Mouse (Mus musculus) hindbrain, embryonic 11.5 days (tissue): ENCODE data around the gene Rnf157. TPM values are rescaled to one million over a fixed set of nuclear protein-coding genes. Genes with fewer than 3 reads are reported as not detected.
"Not testable (repeated sequence)": the region's sequence is repeated elsewhere in the genome, so short reads cannot be mapped to it uniquely, and the experiment has no call there.

Experiments
- ATAC-seq: fragments of 200-750 bp; cut with Nextera tagmentation; 2 replicates; pipeline ENCODE4 v1.8.0; 2017; ENCODE audit warnings: mild to moderate bottlenecking, moderate TSS enrichment, moderate library complexity; ENCODE audit not compliant: low FRiP score
- DNase-seq: peaks from one replicate; pipeline ENCODE4 v3.0.0-alpha.2; 2015; ENCODE audit warnings: low spot score
- H3K27ac ChIP-seq: fragments of 300-500 bp; sonication (generic); 2 replicates; pipeline ENCODE4 v1.5.1; 2014; ENCODE audit warnings: mild to moderate bottlenecking, low read depth, low read length
- H3K27me3 ChIP-seq: fragments of 300-500 bp; sonication (generic); 2 replicates; pipeline ENCODE4 v1.6.1; 2014; ENCODE audit warnings: mild to moderate bottlenecking, low read length, moderate library complexity, mixed read lengths; ENCODE audit not compliant: control insufficient read depth, insufficient read depth
- H3K36me3 ChIP-seq: fragments of 300-500 bp; sonication (generic); 2 replicates; pipeline ENCODE4 v1.6.1; 2014; ENCODE audit warnings: mild to moderate bottlenecking, low read length, moderate library complexity, mixed read lengths; ENCODE audit not compliant: control insufficient read depth, insufficient read depth
- H3K4me1 ChIP-seq: fragments of 300-500 bp; sonication (generic); replicated peaks from 2 replicates; pipeline ENCODE4 v1.6.1; 2014; ENCODE audit warnings: low read length, mixed read lengths; ENCODE audit not compliant: control insufficient read depth, insufficient read depth
- H3K4me2 ChIP-seq: fragments of 300-500 bp; sonication (generic); replicated peaks from 2 replicates; pipeline ENCODE4 v1.6.1; 2014; ENCODE audit warnings: mild to moderate bottlenecking, low read depth, low read length
- H3K4me3 ChIP-seq: fragments of 300-500 bp; sonication (generic); 2 replicates; pipeline ENCODE4 v1.5.1; 2014; ENCODE audit warnings: low read depth, low read length
- H3K9ac ChIP-seq: fragments of 300-500 bp; sonication (generic); 2 replicates; pipeline ENCODE4 v1.6.1; 2014; ENCODE audit warnings: low read depth, low read length
- H3K9me3 ChIP-seq: fragments of 300-500 bp; sonication (generic); 2 replicates; pipeline ENCODE4 v1.6.1; 2016; ENCODE audit warnings: low read length; ENCODE audit not compliant: control insufficient read depth
- WGBS: fragments of 180-500 bp; shearing (Covaris S2); extraction: QIAGEN DNeasy Blood & Tissue Kit; methylation state at CpG from one replicate; pipeline ENCODE4 v1.1.7; 2014; 5-methylcytosine and 5-hydroxymethylcytosine counted together
- polyA plus RNA-seq: library from polyadenylated mRNA; unstranded; fragments of >200 nt; fragmentation: Nextera tagmentation; extraction: Ambion mirVana; gene quantifications from 2 replicates; pipeline ENCODE4 v1.2.1, GENCODE M21; 2014

Gene Rnf157
- polyA plus RNA-seq, 1 experiment from 2014 or later = 16.0 TPM

GRCm38 (mm10) chr11:116430723-116431427, 18.0 kb upstream of the Rnf157 start:
- no peak overlapping the region for H3K27ac ChIP-seq
- H3K4me3 ChIP-seq = no peak overlapping the region
- H3K9ac ChIP-seq = no peak overlapping the region
- H3K36me3 ChIP-seq = no peaks in the 10 kb centered on the region
- no peak overlapping the region for H3K4me2 ChIP-seq
- peaks cover 2% of the 10 kb centered on the region for H3K4me1 ChIP-seq
- ATAC-seq = no peak
- DNase-seq = no peak
- H3K9me3 ChIP-seq = no peaks in the 10 kb centered on the region
- H3K27me3 ChIP-seq = no peaks in the 10 kb centered on the region
- WGBS = 48% methylated on average over 22 of the region's 22 CpGs

DNA sequence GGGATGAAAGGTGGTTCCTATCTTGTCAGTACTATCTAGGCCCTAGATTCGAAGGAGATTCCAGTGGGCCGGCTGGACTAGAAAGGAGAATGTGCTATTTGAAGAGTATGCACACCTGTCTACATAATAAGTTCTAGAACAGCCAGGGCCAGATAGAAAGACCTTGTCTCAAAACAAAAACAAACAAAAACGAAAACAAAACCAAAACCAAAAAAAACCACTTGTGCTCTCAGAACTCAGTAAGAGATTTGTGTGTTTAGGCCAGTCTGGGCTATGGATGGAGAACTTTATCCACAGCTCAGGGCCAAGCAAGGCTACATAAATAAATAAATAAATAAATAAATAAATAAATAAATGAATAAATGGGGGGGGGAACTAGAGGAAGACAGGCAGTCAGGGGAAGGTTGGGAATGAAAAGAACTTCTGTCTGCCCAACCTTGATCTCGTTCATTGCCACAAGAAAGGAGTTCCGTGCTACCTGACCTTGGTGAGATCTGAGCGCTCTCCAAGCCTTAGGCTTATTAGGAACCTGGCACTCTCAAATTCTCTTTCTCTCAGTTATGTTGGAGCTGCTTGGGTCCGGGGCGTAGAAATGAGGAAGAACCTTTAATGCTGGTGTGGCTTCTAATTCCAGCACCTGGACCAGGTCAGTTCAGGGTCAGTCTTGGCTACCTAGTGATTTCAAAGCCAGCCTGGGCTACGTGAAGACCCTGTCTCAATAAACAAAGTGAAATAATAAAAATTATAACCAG, 17.2 kb upstream of the Rnf157 start:
- no peak overlapping the region for H3K4me3 ChIP-seq
- 84% methylated on average over 9 of the region's 9 CpGs for WGBS
- ATAC-seq (no peak), DNase-seq (no peak)
- no peaks in the 10 kb centered on the region for H3K9me3 ChIP-seq
- H3K36me3 ChIP-seq = no peaks in the 10 kb centered on the region
- H3K27ac ChIP-seq = no peak overlapping the region
- H3K27me3 ChIP-seq = no peaks in the 10 kb centered on the region
- no peaks in the 10 kb centered on the region; the same call in 1 of the 2 replicates for H3K4me1 ChIP-seq
- H3K4me2 ChIP-seq = no peak overlapping the region
- H3K9ac ChIP-seq = no peak overlapping the region

- no peak overlapping the region for H3K4me2 ChIP-seq
- H3K9ac ChIP-seq = no peak overlapping the region
- no peak overlapping the region for H3K27ac ChIP-seq
- ATAC-seq = no peak
- H3K9me3 ChIP-seq = no peaks in the 10 kb centered on the region
- H3K4me1 ChIP-seq = no peaks in the 10 kb centered on the region; the same call in 1 of the 2 replicates
- 53% methylated on average over 11 of the region's 13 CpGs for WGBS
- no peak for DNase-seq
- no peaks in the 10 kb centered on the region for H3K36me3 ChIP-seq
- no peak overlapping the region for H3K4me3 ChIP-seq
- H3K27me3 ChIP-seq = no peaks in the 10 kb centered on the region
Observed at GRCm38 (mm10) chr11:116428872-116429859, 16.3 kb upstream of the Rnf157 start.

DNA sequence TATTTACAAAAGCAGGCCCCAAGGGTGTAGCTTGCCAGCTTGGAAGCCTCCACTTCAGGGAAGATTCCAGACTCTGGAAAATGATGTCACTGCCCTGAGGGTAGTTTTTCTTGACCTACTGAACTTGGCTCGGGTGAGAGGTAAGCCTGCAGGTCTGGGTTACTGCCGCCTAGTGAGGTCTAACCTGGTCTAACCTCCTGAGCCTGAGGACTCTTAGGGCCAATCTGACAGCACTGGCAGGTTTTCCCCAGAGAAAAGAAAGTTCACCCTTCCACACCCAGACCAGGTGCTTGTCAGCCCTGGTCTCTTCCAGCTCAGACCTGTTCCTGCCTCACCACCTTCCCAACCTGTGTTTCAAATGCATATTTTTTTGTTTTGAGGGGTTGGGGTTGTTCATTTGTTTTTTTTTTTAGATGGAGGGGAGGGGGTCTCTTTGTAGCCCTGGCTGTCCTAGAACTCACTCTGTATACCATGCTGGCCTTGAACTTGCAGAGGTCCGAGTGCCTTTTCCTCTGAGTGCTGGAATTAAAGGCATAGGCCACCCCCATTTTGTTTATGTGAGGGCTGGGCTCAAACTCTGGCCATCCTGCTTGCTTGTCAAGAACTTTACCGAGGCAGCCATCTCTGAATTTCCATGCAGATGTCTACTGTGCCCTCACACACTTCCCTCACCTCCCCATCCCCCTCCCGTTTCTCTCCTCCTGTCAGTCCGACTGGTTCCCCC, 14.2 kb upstream of the Rnf157 start:
- Histone ChIP-seq H3K9ac (no peak overlapping the region), H3K9me3 (no peaks in the 10 kb centered on the region), H3K27ac (no peak overlapping the region), H3K4me2 (no peak overlapping the region), H3K27me3 (no peaks in the 10 kb centered on the region), H3K4me1 (no peaks in the 10 kb centered on the region; the same call in 1 of the 2 replicates), H3K4me3 (no peak overlapping the region), H3K36me3 (no peaks in the 10 kb centered on the region)
- WGBS = 75% methylated on average over 6 of the region's 6 CpGs
- no peak for DNase-seq
- ATAC-seq = no peak

- H3K4me3 ChIP-seq, DNase-seq, H3K9ac ChIP-seq, ATAC-seq, H3K4me1 ChIP-seq, H3K27me3 ChIP-seq, H3K27ac ChIP-seq, H3K4me2 ChIP-seq, H3K36me3 ChIP-seq, H3K9me3 ChIP-seq: not testable (repeated sequence)
- WGBS = 89% methylated on average over 11 of the region's 11 CpGs
Observed at GRCm38 (mm10) chr11:116426328-116426727, 13.5 kb upstream of the Rnf157 start.

DNA sequence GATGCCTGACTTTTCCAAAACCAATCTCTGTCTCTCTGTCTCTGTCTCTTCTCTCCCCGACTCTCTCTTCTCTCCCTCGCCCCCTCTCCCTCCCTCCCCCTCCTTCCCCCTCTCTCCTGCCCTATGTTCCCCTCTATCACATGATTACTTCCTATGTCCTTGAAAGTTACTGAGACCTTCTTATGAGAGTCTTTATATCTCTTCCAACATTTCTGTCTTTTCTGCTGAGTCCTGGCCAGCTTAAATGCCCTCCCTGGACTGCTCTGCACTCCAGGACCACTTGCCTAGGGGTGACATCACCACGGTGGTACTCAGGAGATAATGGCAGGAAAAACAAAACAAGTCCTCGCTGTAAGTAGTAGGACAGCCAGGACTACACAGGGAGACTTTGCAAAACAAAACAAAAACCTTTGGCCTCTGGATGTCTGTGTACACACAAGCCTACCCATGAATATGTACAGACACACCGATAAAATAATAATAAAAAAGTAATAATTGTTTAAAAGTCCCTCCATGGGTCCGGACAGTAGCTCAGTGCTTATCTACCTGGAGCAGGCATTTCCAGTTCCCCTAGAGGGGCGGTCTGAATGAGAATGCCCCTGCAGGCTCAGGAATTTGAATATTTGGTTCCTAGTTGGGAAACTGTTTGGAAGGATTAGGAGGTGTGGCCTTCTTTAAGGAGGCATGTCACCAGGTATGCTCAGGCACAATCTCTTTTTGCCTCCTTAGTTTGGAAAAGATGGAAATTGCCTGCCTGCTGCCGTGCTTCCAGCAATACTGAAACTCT, 12.0 kb upstream of the Rnf157 start:
- 62% methylated on average over 8 of the region's 8 CpGs for WGBS
- Histone ChIP-seq H3K27ac (no peak overlapping the region), H3K9me3 (no peaks in the 10 kb centered on the region), H3K27me3 (no peaks in the 10 kb centered on the region), H3K4me2 (no peak overlapping the region), H3K36me3 (no peaks in the 10 kb centered on the region), H3K9ac (no peak overlapping the region), H3K4me1 (no peaks in the 10 kb centered on the region; the same call in 1 of the 2 replicates), H3K4me3 (no peak overlapping the region)
- ATAC-seq (no peak), DNase-seq (no peak)

DNA sequence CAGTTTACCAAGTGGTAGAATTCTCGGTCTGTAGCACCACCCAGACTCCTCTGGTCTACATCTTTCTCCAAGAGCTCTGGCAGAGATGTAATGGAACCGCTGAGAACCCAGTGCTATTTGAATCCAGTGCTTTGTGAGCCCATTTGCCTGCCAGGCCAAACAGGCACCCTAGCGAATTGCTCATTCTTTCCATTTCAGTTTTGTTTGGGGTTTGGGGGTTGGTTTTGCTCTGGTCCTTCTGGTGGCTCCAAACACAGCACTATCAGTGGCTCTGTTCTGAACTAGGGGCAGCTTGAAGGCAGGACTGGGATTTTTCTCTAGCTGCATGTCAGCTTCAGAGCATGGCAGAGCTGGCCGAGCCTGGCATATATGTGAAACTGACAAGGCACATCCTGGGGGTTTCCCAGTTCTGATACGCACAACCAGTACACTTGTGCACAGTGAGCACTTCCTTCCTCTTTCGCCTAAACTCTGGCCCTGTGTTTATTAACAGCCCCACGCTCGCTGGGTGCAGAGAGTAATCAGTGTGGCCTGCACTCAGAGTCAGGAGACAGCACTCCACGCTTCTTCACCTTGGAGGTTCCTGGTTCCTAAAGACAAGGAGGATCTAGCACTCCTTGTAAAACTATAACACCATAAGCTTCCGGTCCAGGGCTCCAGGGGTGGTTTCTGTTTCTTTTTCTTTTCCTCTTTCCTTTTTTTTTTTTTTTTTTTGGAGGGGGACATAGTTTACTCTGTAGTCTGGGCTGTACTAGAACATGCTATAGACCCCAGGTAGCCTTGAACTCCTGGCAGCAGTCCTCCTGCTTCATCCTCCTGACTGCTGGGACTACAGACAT, 11.2 kb upstream of the Rnf157 start:
- Histone ChIP-seq H3K36me3 (no peaks in the 10 kb centered on the region), H3K9ac (no peak overlapping the region), H3K4me1 (no peaks in the 10 kb centered on the region), H3K4me2 (no peak overlapping the region), H3K9me3 (no peaks in the 10 kb centered on the region), H3K27me3 (no peaks in the 10 kb centered on the region), H3K4me3 (no peak overlapping the region), H3K27ac (no peak overlapping the region)
- 82% methylated on average over 10 of the region's 10 CpGs for WGBS
- no peak for DNase-seq
- ATAC-seq = no peak
